Mouse (Mus musculus): ENCODE measurements around the gene Aox1.
"Not testable (repeated sequence)": the region's sequence is repeated elsewhere in the genome, so short reads cannot be mapped to it uniquely, and the experiment has no call there.

Gene Aox1

DNA sequence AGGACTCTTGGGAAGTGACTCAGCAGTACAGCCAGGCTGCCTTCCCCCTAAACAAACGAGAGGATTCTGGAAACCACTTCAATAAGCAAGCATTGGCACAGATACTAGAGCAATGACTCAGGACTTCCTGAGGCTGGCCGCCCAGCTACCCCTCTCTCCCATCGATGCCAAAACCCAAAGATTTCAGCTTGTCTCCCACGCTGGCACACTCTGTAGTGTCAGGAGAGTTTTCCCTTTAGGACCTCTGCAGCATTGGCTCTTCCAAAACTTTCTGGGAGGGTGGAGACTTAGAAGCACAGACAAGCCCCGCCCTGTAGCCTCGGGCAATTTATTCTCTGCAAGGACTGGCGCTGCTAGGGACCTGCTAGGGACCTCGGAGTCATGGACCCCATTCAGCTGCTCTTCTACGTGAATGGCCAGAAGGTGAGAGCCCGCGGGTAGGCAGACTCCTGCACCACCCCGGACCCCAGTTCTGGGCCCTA, at the start of gene Aox1:
Aox1 (plus strand) TSS at position 296 of the 482 bp plus-strand sequence.
- DNase-seq (ENCODE audit: low read depth in 1 of 2, low spot score in 2 of 2): no peak

DNA sequence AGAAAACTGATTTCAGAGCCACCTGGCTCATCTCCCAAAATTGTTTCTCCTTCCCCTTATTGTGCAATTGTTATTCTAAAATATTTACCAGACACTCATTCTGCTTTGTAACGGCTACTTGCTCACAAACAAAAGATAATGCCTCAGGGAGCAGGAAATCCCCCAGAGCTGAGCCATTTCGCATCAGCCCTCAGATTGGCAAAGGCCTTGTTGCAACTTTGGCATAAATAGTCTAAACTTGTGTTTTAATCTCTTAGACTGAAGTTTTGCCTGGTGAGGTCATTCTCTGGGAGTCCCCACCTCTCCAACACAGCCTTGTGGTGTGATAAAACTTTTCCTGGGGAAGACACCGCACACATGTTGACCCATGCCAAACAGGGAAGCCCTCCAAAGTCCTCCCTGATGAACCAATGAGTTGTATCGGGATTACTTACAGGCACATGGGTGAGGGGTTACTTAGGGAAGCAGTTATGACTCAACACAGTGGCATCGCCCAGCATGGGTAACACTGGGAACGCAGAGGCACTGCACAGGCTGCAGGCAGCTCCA, 40.6 kb upstream of the Aox1 start:
- DNase-seq (ENCODE audit: low read depth in 1 of 2, low spot score in 2 of 2): no peak

DNA sequence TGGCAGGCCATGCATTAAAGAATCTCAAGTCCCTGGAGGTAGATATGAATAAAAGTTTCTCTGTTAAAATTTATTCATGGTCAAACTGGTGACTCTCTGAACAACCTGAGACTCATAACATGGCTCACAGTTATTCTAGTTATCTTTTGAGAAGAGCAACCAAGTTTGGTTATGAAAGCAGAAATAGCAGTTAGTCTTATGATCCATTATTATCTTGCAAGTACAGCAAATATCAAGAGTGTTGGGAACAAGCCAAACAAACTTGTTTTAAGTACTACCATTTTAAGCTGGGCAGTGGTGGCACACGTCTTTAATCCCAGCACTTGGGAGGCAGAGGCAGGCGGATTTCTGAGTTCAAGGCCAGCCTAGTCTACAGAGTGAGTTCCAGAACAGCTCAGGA, 38.5 kb upstream of the Aox1 start:
- no peak for DNase-seq (ENCODE audit: low read depth in 1 of 2, low spot score in 2 of 2)

DNA sequence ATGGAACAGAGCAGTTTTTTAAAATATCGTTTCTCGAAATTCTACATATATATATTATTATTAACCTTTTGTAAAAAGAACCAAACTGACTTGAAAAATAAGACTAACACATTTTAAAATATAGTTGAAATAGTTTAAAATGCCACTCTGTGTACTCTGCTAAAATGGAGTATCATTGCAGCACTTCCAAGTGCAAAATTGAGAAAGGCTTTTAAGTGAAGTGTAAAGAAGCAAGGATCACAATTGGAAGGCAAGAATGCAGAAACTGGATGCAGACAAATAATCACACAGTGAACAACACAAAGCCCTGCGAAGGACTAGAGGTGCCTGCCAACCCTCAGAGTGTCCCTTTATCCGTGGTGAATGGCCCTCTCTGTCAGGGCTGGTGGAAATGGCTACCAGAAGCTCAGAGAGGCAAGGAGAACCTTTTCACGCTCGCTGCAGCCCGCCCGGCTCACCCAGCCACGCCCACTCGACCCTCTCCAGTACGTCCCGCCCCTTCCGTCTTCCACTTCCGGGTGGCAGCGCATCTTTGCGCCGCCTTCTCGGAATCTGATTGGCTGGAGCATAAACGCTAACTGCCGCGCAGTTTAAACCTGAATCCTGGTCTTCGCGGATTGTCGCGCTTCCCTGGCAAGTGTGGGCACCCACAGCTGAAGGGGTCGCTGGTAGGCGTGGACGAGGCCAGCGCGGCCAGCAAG, 34.1 kb upstream of the Aox1 start, which contains the start of gene Sgo2a:
Sgo2a (plus strand) TSS at position 540 of the 701 bp plus-strand sequence.
- DNase-seq (ENCODE audit: low read depth in 1 of 2, low spot score in 2 of 2): peak; percentile 61 to 77

DNA sequence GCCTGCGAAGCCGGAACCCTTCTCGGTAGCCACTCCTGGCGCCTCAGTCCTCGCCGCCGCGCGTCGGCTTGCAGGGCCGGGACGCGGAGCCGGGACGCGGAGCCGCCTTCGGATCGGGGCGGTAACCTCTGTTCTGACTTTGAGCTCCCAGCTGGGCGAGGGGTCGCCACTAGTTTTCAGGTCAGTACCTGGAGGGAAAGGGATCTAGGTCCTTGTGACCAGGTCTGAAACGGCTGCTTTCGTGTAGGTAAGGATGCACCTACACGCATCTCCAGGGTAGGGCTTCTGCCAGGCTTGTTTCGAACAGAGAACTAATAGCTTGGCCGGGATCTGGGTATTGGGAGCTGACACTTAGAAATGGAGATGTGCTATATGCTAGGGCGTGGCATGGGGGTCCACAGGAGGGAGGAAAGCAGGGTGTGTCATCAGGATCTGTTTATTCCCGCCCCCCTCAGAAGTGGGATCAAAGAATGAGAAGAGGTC, 33.6 kb upstream of the Aox1 start:
- DNase-seq (ENCODE audit: low read depth in 1 of 2, low spot score in 2 of 2): no peak

DNA sequence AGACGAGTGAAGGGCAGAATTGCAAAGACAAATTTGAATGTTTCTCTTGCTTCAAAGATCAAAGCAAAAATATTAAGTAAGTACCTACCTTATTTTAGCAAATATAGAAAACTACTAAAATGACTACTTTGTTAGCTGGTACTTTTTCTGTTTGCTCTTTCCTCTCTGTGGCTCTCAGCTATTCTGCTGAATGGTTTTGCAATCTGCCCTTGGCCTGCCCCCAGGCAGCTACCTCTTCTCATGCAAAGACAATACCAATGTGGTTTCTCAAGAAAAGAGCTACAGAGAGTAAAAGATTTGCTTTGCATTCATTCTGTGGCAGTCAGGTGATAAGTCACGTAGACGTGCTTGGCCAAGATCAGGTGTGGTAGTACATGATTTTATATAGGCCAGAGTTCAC, 31.6 kb upstream of the Aox1 start:
- DNase-seq (ENCODE audit: low read depth in 1 of 2, low spot score in 2 of 2): no peak

DNA sequence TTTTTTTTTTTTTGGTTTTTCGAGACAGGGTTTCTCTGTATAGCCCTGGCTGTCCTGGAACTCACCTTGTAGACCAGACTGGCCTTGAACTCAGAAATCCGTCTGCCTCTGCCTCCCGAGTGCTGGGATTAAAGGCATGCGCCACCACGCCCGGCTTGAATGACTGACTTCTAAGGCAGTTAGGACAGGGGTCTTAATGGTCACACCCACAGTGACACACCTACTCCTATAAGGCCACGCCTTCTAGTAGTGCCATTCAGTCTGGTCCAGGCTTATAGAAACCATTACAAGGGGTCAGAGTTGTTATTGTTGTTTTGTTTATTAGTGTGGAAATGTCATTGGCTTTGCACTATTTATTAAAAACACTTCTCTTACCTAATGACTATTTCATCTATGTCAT, 23.3 kb upstream of the Aox1 start:
- not testable (repeated sequence) for DNase-seq (ENCODE audit: low read depth in 1 of 2, low spot score in 2 of 2)

DNA sequence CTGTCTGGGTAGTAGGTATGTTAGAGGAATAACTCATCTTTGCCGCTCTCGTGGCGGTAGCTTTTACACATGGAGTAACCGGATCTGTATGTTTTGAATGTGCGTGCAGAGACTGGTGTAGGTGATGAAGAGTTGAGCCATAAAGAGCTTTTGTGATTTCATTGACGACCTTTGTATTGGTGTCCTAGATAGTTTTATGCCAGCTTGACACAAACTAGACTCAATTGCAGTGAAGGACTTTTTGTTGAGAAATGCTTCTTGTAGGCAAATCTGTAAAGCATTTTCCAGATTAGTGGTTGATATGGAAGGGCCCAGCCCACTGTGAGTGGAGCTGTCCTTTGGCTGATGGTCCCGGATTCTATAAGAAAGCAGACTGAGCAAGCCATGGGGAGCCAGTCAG, 10.9 kb upstream of the Aox1 start, which contains the start of gene Kctd18:
Kctd18 (minus strand) TSS at position 101 of the 400 bp plus-strand sequence.
- no peak for DNase-seq (ENCODE audit: low read depth in 1 of 2, low spot score in 2 of 2)

DNA sequence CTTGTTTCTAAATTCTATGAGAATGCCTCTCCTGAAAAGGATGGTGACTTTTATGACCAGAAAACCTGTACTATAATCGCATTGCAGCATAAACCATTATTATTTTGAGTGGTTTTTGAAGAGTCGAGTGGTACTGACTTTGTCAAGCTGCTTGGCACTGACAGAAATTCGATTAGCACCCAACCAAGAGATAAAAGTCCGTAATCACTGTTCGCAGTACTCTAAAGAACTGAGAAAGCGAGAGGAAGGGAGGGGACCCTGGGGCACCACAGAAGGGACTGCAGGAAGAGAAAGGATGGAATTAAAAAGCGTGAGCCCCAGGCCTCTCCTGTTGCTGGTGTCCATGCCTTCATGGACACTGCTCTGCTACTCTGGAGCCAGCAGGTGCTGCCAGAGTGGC, 2.0 kb upstream of the Aox1 start:
- DNase-seq (ENCODE audit: low read depth in 1 of 2, low spot score in 2 of 2): no peak

DNA sequence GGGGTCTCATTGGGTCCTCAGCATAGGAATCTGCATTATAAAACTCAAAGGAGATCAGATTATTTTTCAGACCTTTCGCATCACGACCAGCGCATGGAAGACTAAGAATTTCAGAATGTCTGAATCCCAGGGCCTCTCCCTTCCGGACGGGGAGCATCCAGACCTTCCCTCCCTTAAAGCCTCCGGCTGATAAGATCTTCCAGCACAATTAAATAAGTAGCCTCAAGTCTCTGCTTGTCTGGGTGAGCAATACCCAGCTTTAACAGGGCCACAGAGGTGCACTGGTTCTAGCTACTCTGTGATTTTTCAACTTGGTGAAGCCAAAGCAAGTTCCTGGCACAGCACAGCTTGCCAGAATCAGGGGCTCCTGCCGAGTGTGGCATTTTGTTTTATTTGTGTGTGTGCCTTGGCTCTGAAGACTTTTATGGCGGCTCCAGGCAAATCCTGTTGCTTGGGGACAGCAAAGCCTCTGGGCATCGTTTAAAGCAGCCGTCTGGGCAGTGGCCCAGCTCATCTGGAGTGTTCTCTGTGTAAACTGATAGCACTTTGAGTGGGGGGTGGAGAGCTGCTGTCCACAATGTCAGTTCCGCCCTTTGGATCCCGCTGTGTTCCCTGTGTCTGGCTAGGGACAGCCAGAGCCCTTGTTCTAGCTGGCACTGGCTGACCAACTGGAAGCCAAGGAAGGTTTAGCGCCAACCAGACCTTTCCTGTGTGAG, 583 bp downstream of the Aox1 start:
- DNase-seq (ENCODE audit: low read depth in 1 of 2, low spot score in 2 of 2): no peak

DNA sequence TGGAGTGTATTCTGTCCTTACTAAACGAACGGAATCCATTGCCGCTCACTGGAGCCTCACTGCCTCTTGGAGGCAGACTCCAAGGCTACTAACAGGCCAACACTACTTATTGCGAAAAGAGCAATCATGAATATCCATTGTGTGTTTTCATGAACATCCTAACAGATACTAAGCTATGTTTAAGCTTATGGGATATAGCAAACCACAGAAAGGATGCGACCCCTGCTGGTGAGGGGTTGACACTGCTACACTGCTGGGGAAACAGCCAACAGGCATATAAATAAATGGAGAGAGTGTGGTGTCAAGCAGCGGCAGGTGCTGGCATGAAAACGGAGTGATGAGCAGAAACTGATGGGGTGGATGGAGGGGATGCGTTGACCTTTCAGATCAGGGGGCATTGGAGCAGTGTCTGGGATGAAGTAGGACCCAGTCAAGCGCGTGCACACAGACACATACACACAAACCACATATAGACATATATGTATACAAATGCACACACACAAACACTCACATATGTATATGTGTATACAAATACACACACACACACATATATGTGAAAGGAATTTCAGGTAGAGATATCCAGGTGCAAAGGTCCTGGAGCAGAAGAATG, 1.5 kb downstream of the Aox1 start:
- DNase-seq (ENCODE audit: low read depth in 1 of 2, low spot score in 2 of 2): peak in 1 of 2 experiments; percentile 23

DNA sequence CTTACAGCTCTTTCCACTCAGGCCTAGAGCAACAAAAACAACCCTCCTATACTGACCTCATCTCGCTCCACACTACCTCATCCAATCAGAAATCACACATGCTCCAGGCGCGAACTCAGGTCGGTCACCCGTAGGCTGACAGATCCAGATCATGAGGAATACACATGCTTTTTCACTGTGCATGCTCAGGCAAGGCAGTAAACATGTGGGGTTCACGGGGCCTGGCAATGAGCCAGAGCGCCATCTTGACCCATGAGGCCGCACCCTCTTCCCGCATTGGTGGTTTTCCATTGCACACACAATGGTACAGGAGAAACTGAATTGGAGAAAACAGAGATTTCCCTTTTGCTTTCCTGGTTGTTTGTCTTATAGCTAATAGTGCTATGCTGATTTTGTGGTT, 7.6 kb downstream of the Aox1 start:
- not testable (repeated sequence) for DNase-seq (ENCODE audit: low read depth in 1 of 2, low spot score in 2 of 2)

DNA sequence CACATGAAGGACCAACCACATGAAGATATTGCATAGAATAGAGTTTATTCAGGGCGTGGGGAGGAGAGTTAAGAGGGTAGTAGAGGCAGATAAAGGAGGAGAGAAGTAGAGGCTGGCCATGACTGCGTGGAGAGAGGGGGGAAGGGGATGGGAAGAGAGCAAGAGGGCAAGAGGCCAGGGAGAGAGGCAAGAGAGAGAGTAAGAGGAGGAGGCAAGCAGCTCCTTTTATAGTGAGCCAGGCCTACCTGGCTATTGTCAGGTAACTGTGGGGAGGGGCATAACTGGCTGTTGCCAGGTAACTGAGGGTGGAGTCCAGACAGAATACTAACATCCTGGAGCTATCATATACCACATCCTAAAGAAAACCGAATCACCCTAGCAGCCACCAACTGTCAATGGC, 15.3 kb downstream of the Aox1 start:
- DNase-seq (ENCODE audit: low read depth in 1 of 2, low spot score in 2 of 2): no peak

DNA sequence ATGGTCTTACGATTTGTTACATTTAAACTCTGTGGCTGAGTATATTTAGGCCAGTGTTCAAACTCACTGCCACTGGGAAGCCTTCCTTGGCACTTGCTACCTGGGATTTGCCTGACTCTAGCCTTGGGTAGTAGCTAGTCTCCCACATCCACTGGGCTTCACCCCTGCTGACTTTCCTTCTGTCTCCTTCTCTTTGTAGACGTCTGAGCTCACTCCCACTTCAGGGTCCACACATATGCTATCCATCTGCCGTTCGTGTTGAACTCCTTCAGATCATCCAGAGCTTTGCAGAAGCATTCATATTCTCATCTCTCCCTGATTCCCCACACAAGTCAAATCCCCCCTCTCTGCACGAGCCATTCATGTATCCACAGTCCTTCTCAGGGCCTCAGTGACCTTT, 15.8 kb downstream of the Aox1 start:
- DNase-seq (ENCODE audit: low read depth in 1 of 2, low spot score in 2 of 2): no peak

DNA sequence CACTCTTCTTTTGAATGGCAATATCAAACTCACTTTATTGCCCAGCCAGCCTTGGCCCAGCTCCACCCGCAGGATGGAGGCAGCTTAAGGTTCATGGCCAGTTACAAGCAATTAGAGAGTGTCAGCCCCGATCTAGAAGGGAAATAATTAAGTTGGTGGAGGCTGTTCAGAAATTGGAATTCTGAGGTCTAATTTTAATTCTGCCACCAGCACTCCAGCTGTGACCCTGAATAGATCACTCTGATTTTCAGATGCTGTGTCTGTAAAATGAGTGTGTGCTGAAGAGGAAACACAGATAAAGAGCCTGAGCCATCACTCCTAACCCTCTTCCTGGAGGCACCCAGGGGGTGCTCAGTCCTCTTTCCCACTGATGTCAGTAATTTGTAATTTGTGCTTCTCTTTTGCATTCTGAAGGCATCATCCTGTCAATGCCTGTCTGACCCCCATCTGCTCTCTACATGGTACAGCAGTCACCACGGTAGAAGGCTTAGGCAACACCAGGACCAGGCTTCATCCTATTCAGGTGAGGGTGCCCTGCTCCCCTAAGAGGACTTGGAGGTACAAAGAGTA, 17.1 kb downstream of the Aox1 start:
- no peak for DNase-seq (ENCODE audit: low read depth in 1 of 2, low spot score in 2 of 2)

DNA sequence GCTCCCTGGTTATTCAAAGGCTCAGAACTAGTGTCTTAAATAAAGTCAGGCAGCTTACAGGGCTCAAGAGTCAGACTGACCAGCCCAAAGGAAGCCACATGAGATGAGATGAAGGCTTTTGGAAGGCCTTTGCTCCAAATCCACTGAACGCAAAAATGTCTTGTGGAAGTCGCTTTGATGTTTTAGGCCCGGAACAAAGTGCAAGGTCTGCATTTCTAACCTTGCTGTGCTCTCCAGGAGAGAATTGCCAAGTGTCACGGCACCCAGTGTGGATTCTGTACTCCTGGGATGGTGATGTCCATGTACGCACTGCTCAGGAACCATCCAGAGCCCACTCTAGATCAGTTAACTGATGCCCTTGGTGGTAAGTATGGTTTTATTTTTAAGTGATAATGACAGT, 19.4 kb downstream of the Aox1 start:
- DNase-seq (ENCODE audit: low read depth in 1 of 2, low spot score in 2 of 2): no peak

DNA sequence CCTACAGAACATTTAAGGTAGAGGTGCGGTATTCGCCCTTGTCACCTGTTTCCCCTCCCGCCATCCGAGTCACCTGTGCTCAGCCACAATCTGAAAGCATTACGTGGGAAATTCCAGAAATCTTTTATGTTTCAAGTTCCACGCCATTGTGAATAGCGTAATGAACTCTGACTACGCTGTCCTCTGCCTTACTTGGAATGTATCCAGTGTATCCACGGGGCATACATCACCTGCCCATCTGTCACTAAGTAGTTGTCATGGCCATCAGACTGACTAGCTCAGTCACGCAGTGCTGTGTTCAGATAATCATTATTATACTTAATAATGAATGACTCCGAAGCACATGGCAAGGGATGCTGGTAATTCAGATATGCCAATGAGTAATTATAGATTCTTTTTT, 25.9 kb downstream of the Aox1 start:
- DNase-seq (ENCODE audit: low read depth in 1 of 2, low spot score in 2 of 2): no peak

DNA sequence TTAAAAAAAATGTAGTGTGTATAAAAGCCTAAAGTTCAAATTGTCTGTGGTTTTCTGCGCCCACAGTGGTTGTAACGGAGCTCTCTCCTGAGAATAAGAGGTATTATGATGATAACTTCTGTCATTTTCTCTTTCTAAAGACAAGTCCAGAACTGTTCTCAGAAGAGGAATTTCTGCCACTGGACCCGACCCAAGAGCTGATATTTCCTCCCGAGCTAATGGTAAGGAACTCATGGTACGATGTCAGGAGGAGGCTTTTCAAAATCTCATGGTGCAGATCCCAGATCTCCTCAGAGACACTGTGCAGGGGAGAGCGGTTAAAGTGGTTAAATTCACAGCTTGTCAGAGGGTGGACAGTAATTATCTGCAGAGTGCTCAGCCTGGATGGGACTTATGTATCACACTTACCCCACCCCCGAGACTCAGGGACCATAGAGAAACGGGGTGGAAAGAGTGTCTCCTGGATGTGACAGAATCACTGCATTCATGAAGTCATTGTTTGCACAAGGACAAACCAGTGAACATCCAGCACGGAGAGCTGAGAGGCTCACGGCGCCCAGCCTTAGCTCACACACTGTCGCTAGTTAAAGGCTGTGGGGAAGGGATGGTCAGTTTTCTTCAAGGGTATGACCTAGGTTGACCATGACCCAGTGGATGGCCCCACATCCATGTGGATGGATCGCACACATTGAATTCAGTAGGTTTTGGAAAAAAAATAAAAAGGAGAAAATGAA, 26.5 kb downstream of the Aox1 start:
- no peak for DNase-seq (ENCODE audit: low read depth in 1 of 2, low spot score in 2 of 2)

DNA sequence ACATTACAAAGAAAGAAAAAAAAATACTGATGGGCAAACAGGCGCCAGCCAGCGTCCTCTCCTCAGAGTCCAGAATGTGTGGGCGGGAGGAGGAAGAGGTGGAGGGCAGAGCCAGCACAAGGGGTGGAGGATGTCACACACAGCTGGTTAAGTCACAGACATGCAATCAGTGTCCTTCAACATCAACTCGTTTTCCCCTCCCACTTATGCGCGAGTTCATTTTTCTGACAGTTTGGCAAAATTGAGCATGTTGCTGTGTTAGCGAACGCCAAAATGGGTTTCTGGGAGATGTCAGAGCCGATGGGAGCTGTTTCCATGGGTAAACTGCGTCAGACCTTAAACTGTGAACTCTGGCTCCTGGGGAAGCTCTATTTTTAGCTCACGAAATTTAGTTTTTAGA, 27.2 kb downstream of the Aox1 start:
- DNase-seq (ENCODE audit: low read depth in 1 of 2, low spot score in 2 of 2): no peak

DNA sequence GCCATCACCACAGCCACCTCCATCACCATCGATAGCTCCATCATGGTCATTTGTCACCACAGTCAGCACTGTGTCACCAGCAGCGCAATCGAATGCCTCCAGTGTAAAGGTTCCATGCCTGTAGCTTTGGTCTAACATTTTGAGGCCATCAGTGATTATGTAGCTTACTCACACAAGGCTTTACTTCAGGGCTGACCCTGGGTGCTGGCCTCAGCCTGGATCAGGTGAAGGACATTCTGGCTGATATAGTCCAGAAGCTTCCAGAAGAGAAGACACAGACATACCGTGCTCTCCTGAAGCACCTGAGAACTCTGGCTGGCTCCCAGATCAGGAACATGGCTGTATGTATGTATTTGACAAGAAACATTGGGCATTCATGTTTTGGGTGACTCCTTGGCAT, 29.1 kb downstream of the Aox1 start:
- DNase-seq (ENCODE audit: low read depth in 1 of 2, low spot score in 2 of 2): no peak

DNA sequence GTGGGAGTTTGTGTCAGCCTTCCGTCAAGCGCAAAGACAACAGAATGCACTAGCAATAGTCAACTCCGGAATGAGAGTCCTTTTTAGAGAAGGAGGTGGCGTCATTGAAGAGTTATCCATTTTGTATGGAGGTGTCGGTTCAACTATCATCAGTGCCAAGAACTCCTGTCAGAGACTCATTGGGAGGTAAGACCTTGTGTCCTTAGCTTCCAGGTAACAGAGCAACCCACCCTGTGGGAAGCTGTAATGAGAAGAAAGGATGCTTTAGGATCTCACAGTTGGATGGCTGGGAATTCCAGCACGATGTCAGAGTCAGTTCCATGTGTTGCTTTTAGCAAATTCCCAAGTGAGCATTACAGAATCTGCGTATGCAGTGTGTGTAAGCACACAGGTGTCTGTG, 32.4 kb downstream of the Aox1 start:
- DNase-seq (ENCODE audit: low read depth in 1 of 2, low spot score in 2 of 2): no peak
